Mouse (Mus musculus): ENCODE measurements around the gene Znhit6.

Znhit6 gene

GRCm38 (mm10) chr3:145605437-145606123 lies 29.6 kb downstream of the Znhit6 start:
- no peak for DNase-seq

- DNase-seq, result no peak
Observed at GRCm38 (mm10) chr3:145608320-145608719, 32.3 kb downstream of the Znhit6 start.

GRCm38 (mm10) chr3:145612662-145613061 lies 36.7 kb downstream of the Znhit6 start:
- no peak for DNase-seq

GRCm38 (mm10) chr3:145613234-145613633 lies 37.2 kb downstream of the Znhit6 start:
- no peak for DNase-seq

- peak; percentile 41 for DNase-seq
Observed at GRCm38 (mm10) chr3:145614362-145615115, 38.5 kb downstream of the Znhit6 start.

GRCm38 (mm10) chr3:145618299-145618698 lies 42.3 kb downstream of the Znhit6 start:
- no peak for DNase-seq

GRCm38 (mm10) chr3:145619621-145620365 lies 43.8 kb downstream of the Znhit6 start:
- no peak for DNase-seq

GRCm38 (mm10) chr3:145621209-145621608 lies 45.2 kb downstream of the Znhit6 start:
- no peak for DNase-seq

- DNase-seq, result no peak
Observed at GRCm38 (mm10) chr3:145623047-145623446, 47.0 kb downstream of the Znhit6 start.

- DNase-seq, result no peak
Observed at GRCm38 (mm10) chr3:145624786-145625185, 48.8 kb downstream of the Znhit6 start.

GRCm38 (mm10) chr3:145625546-145625945 lies 49.5 kb downstream of the Znhit6 start:
- DNase-seq, result no peak

- DNase-seq, result no peak
Observed at GRCm38 (mm10) chr3:145626063-145626462, 50.1 kb downstream of the Znhit6 start.

GRCm38 (mm10) chr3:145627830-145628229 lies 51.8 kb downstream of the Znhit6 start:
- peak; percentile 59 for DNase-seq

GRCm38 (mm10) chr3:145628643-145629042 lies 52.6 kb downstream of the Znhit6 start:
- DNase-seq, result no peak

GRCm38 (mm10) chr3:145632888-145633287 lies 56.9 kb downstream of the Znhit6 start:
- DNase-seq, result peak; percentile 69

- DNase-seq, result peak; percentile 76
Observed at GRCm38 (mm10) chr3:145634002-145634710, 58.2 kb downstream of the Znhit6 start.

GRCm38 (mm10) chr3:145640170-145640569 lies 64.2 kb downstream of the Znhit6 start:
- DNase-seq, result no peak

- no peak for DNase-seq
Observed at GRCm38 (mm10) chr3:145640583-145640982, 64.6 kb downstream of the Znhit6 start.

- no peak for DNase-seq
Observed at GRCm38 (mm10) chr3:145641036-145641685, 65.2 kb downstream of the Znhit6 start.

GRCm38 (mm10) chr3:145641878-145642277 lies 65.9 kb downstream of the Znhit6 start:
- no peak for DNase-seq

- peak; percentile 30 for DNase-seq
Observed at GRCm38 (mm10) chr3:145642861-145643260, 66.9 kb downstream of the Znhit6 start.

- no peak for DNase-seq
Observed at GRCm38 (mm10) chr3:145645463-145645862, 69.5 kb downstream of the Znhit6 start.

Measured in kidney, adult 18-20 months (tissue).